Mouse (Mus musculus): ENCODE measurements at regions not wholly inside any gene's neighbourhood (a gene's known extent, or its start where the extent isn't known, plus 50 kb on each side); places are given as distances from the start of the nearest gene placed in this dataset.

- Histone ChIP-seq H3K27me3 (no peaks in the 10 kb centered on the region), H3K4me3 (no peak overlapping the region), H3K36me3 (no peaks in the 10 kb centered on the region), H3K4me1 (no peaks in the 10 kb centered on the region), H3K9me3 (no peaks in the 10 kb centered on the region), H3K27ac (replicated peaks) (no peak overlapping the region), H3K9ac (replicated peaks) (no peak overlapping the region), H3K4me2 (replicated peaks) (no peak overlapping the region)
- 66% methylated on average over 7 of the region's 7 CpGs for WGBS
- no peak for ATAC-seq (ENCODE audit: low FRiP score, low read depth)
Observed at GRCm38 (mm10) chr3:66592259-66592658, 295.6 kb upstream of the Veph1 start.

GRCm38 (mm10) chr3:66590775-66591174, 294.1 kb upstream of the Veph1 start:
- Histone ChIP-seq H3K4me1 (no peaks in the 10 kb centered on the region), H3K9ac (replicated peaks) (no peak overlapping the region), H3K9me3 (no peaks in the 10 kb centered on the region), H3K4me2 (replicated peaks) (no peak overlapping the region), H3K36me3 (no peaks in the 10 kb centered on the region), H3K4me3 (no peak overlapping the region), H3K27ac (replicated peaks) (no peak overlapping the region), H3K27me3 (no peaks in the 10 kb centered on the region)
- no peak for ATAC-seq (ENCODE audit: low FRiP score, low read depth)
- 60% methylated on average over 7 of the region's 7 CpGs for WGBS

- Histone ChIP-seq H3K27ac (replicated peaks) (no peak overlapping the region), H3K9ac (replicated peaks) (no peak overlapping the region), H3K27me3 (no peaks in the 10 kb centered on the region), H3K4me3 (no peak overlapping the region), H3K36me3 (no peaks in the 10 kb centered on the region), H3K4me2 (replicated peaks) (no peak overlapping the region), H3K4me1 (no peaks in the 10 kb centered on the region), H3K9me3 (no peaks in the 10 kb centered on the region)
- no peak for ATAC-seq (ENCODE audit: low FRiP score, low read depth)
- 89% methylated on average over 4 of the region's 4 CpGs for WGBS
Observed at GRCm38 (mm10) chr3:66589483-66589882, 292.8 kb upstream of the Veph1 start.

GRCm38 (mm10) chr3:66584831-66585230, 288.2 kb upstream of the Veph1 start:
- H3K27ac ChIP-seq (replicated peaks), result no peak overlapping the region
- no peak overlapping the region for H3K9ac ChIP-seq (replicated peaks)
- no peaks in the 10 kb centered on the region for H3K36me3 ChIP-seq
- no peak overlapping the region for H3K4me2 ChIP-seq (replicated peaks)
- H3K9me3 ChIP-seq, result no peaks in the 10 kb centered on the region
- H3K4me1 ChIP-seq, result no peaks in the 10 kb centered on the region
- WGBS, result 92% methylated on average over 9 of the region's 9 CpGs
- no peaks in the 10 kb centered on the region for H3K27me3 ChIP-seq
- ATAC-seq (ENCODE audit: low FRiP score, low read depth), result no peak
- no peak overlapping the region for H3K4me3 ChIP-seq

GRCm38 (mm10) chr3:66584101-66584500, 287.5 kb upstream of the Veph1 start:
- no peak overlapping the region for H3K4me3 ChIP-seq
- H3K27ac ChIP-seq (replicated peaks), result no peak overlapping the region
- no peak overlapping the region for H3K9ac ChIP-seq (replicated peaks)
- H3K27me3 ChIP-seq, result no peaks in the 10 kb centered on the region
- H3K4me1 ChIP-seq, result no peaks in the 10 kb centered on the region
- ATAC-seq (ENCODE audit: low FRiP score, low read depth), result peak; percentile 52; the same call in 1 of the 2 replicates
- H3K9me3 ChIP-seq, result no peaks in the 10 kb centered on the region
- WGBS, result 70% methylated on average over 5 of the region's 5 CpGs
- H3K4me2 ChIP-seq (replicated peaks), result no peak overlapping the region
- H3K36me3 ChIP-seq, result no peaks in the 10 kb centered on the region

GRCm38 (mm10) chr3:66576659-66577058, 280.0 kb upstream of the Veph1 start:
- WGBS, result 77% methylated on average over 1 of the region's 1 CpGs
- Histone ChIP-seq H3K4me1 (no peaks in the 10 kb centered on the region), H3K27ac (replicated peaks) (no peak overlapping the region), H3K36me3 (no peaks in the 10 kb centered on the region), H3K27me3 (no peaks in the 10 kb centered on the region), H3K9me3 (no peaks in the 10 kb centered on the region), H3K4me3 (no peak overlapping the region), H3K9ac (replicated peaks) (no peak overlapping the region), H3K4me2 (replicated peaks) (no peak overlapping the region)
- no peak for ATAC-seq (ENCODE audit: low FRiP score, low read depth)

GRCm38 (mm10) chr3:66574321-66574720, 277.7 kb upstream of the Veph1 start:
- Histone ChIP-seq H3K4me1 (no peaks in the 10 kb centered on the region), H3K27ac (replicated peaks) (no peak overlapping the region), H3K4me3 (no peak overlapping the region), H3K4me2 (replicated peaks) (no peak overlapping the region), H3K36me3 (no peaks in the 10 kb centered on the region), H3K27me3 (no peaks in the 10 kb centered on the region), H3K9ac (replicated peaks) (no peak overlapping the region), H3K9me3 (no peaks in the 10 kb centered on the region)
- ATAC-seq (ENCODE audit: low FRiP score, low read depth), result no peak
- WGBS, result 80% methylated on average over 8 of the region's 8 CpGs

GRCm38 (mm10) chr3:66572887-66573519, 276.4 kb upstream of the Veph1 start:
- H3K27me3 ChIP-seq, result no peaks in the 10 kb centered on the region
- no peaks in the 10 kb centered on the region for H3K36me3 ChIP-seq
- H3K9me3 ChIP-seq, result no peaks in the 10 kb centered on the region
- H3K27ac ChIP-seq (replicated peaks), result no peak overlapping the region
- no peak overlapping the region for H3K4me2 ChIP-seq (replicated peaks)
- H3K9ac ChIP-seq (replicated peaks), result no peak overlapping the region
- ATAC-seq (ENCODE audit: low FRiP score, low read depth), result no peak
- no peak overlapping the region for H3K4me3 ChIP-seq
- no peaks in the 10 kb centered on the region for H3K4me1 ChIP-seq
- WGBS, result 87% methylated on average over 12 of the region's 12 CpGs

GRCm38 (mm10) chr3:66570342-66570741, 273.7 kb upstream of the Veph1 start:
- no peaks in the 10 kb centered on the region for H3K9me3 ChIP-seq
- H3K36me3 ChIP-seq, result no peaks in the 10 kb centered on the region
- no peak for ATAC-seq (ENCODE audit: low FRiP score, low read depth)
- H3K27ac ChIP-seq (replicated peaks), result no peak overlapping the region
- no peak overlapping the region for H3K4me3 ChIP-seq
- no peak overlapping the region for H3K9ac ChIP-seq (replicated peaks)
- H3K4me2 ChIP-seq (replicated peaks), result no peak overlapping the region
- whole genome bisulfite sequencing, result 60% methylated on average over 5 of the region's 5 CpGs
- H3K27me3 ChIP-seq, result no peaks in the 10 kb centered on the region
- no peaks in the 10 kb centered on the region for H3K4me1 ChIP-seq

- Histone ChIP-seq H3K9ac (replicated peaks) (no peak overlapping the region), H3K4me3 (no peak overlapping the region), H3K9me3 (no peaks in the 10 kb centered on the region), H3K4me2 (replicated peaks) (no peak overlapping the region), H3K36me3 (no peaks in the 10 kb centered on the region), H3K4me1 (0 out of 2 replicates have a peak, but pooled peaks cover 2% of the 10 kb centered on the region), H3K27me3 (no peaks in the 10 kb centered on the region), H3K27ac (replicated peaks) (no peak overlapping the region)
- WGBS, result 91% methylated on average over 7 of the region's 7 CpGs
- ATAC-seq (ENCODE audit: low FRiP score, low read depth), result no peak
Observed at GRCm38 (mm10) chr3:66564268-66565245, 267.9 kb upstream of the Veph1 start.

GRCm38 (mm10) chr3:66563329-66563728, 266.7 kb upstream of the Veph1 start:
- 87% methylated on average over 2 of the region's 2 CpGs for WGBS
- Histone ChIP-seq H3K27ac (replicated peaks) (no peak overlapping the region), H3K36me3 (no peaks in the 10 kb centered on the region), H3K9ac (replicated peaks) (no peak overlapping the region), H3K27me3 (no peaks in the 10 kb centered on the region), H3K4me2 (replicated peaks) (no peak overlapping the region), H3K9me3 (no peaks in the 10 kb centered on the region), H3K4me1 (peaks cover 8% of the 10 kb centered on the region; the same call in 1 of the 2 replicates), H3K4me3 (no peak overlapping the region)
- ATAC-seq (ENCODE audit: low FRiP score, low read depth), result no peak

- H3K4me1 ChIP-seq, result peaks cover 5% of the 10 kb centered on the region; the same call in 1 of the 2 replicates
- H3K9me3 ChIP-seq, result no peaks in the 10 kb centered on the region
- H3K36me3 ChIP-seq, result no peaks in the 10 kb centered on the region
- H3K4me3 ChIP-seq, result no peak overlapping the region
- H3K27me3 ChIP-seq, result no peaks in the 10 kb centered on the region
- no peak overlapping the region for H3K27ac ChIP-seq (replicated peaks)
- 90% methylated on average over 1 of the region's 1 CpGs for WGBS
- H3K9ac ChIP-seq (replicated peaks), result no peak overlapping the region
- no peak overlapping the region for H3K4me2 ChIP-seq (replicated peaks)
- no peak for ATAC-seq (ENCODE audit: low FRiP score, low read depth)
Observed at GRCm38 (mm10) chr3:66555538-66555937, 258.9 kb upstream of the Veph1 start.
